Mouse (Mus musculus): ENCODE results near the gene Skp2.

DNA sequence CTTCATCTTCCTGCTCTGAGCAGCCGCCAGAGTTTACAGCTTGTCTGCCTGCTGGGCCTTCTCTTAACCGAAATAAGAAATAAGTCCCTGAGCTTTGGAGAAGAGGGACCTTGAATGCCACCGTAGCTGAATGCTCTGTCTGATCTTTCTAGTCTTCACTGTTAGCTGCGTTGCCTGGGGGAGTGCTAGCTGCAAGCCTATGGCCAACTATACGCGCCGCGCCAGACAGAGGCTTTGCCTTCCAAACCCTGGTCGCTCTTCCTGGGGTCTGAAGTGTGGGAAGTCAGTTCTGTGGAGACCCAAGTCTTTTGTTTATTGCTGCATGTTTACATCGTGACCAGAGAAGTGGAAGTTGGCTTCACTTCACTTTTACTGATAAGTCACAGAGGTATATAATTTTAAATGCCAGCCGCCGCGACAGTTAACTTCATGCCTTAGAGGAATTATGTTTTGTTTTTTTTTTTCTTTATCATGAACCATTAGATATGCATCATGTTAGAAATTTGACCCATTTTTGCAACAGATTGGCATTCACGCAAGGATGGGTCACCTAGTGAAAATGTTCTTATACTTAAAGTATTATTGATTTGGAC lies 79.5 kb downstream of the Skp2 start:
- TF ChIP-seq CTCF (conservative IDR thresholded peaks at IDR 0.05; ENCODE audit: insufficient read depth, insufficient read length, low read depth, low read length) (no peak), POLR2A (IDR thresholded peaks at IDR 0.05; ENCODE audit: low read depth, low read length) (no peak)

All from kidney, adult 2 months (tissue).